Mouse (Mus musculus): ENCODE results near the gene Ccdc149.

The Ccdc149 gene

GRCm38 (mm10) chr5:52370901-52371300 is 100.4 kb downstream of the Ccdc149 start:
- DNase-seq (ENCODE audit: low spot score in 2 of 2) = no peak

- DNase-seq (ENCODE audit: low spot score in 2 of 2) = no peak
These were observed 103.2 kb downstream of the Ccdc149 start for GRCm38 (mm10) chr5:52367866-52368840.

- DNase-seq (ENCODE audit: low spot score in 2 of 2) = no peak
These were observed 104.7 kb downstream of the Ccdc149 start for GRCm38 (mm10) chr5:52366661-52367060.

GRCm38 (mm10) chr5:52365930-52366329 is 105.4 kb downstream of the Ccdc149 start:
- no peak for DNase-seq (ENCODE audit: low spot score in 2 of 2)

GRCm38 (mm10) chr5:52364521-52364920 is 106.8 kb downstream of the Ccdc149 start:
- DNase-seq (ENCODE audit: low spot score in 2 of 2) = no peak

GRCm38 (mm10) chr5:52363468-52364150 is 107.7 kb downstream of the Ccdc149 start, which contains the start of gene Sod3:
TSS of gene Sod3 (plus strand) at chr5:52363791.
- DNase-seq (ENCODE audit: low spot score in 2 of 2) = no peak

GRCm38 (mm10) chr5:52362776-52363467 is 108.4 kb downstream of the Ccdc149 start:
- DNase-seq (ENCODE audit: low spot score in 2 of 2) = no peak

- DNase-seq (ENCODE audit: low spot score in 2 of 2) = no peak
These were observed 110.9 kb downstream of the Ccdc149 start for GRCm38 (mm10) chr5:52360286-52361049.

- no peak for DNase-seq (ENCODE audit: low spot score in 2 of 2)
These were observed 113.2 kb downstream of the Ccdc149 start for GRCm38 (mm10) chr5:52358120-52358519.

GRCm38 (mm10) chr5:52357175-52357754 is 114.1 kb downstream of the Ccdc149 start:
- DNase-seq (ENCODE audit: low spot score in 2 of 2) = no peak

GRCm38 (mm10) chr5:52355612-52356011 is 115.7 kb downstream of the Ccdc149 start:
- no peak for DNase-seq (ENCODE audit: low spot score in 2 of 2)

GRCm38 (mm10) chr5:52354441-52354840 is 116.9 kb downstream of the Ccdc149 start:
- no peak for DNase-seq (ENCODE audit: low spot score in 2 of 2)

- DNase-seq (ENCODE audit: low spot score in 2 of 2) = no peak
These were observed 118.6 kb downstream of the Ccdc149 start for GRCm38 (mm10) chr5:52352730-52353129.

- DNase-seq (ENCODE audit: low spot score in 2 of 2) = no peak
These were observed 119.8 kb downstream of the Ccdc149 start for GRCm38 (mm10) chr5:52351561-52351960.

GRCm38 (mm10) chr5:52350451-52350850 is 120.9 kb downstream of the Ccdc149 start:
- DNase-seq (ENCODE audit: low spot score in 2 of 2) = no peak

- no peak for DNase-seq (ENCODE audit: low spot score in 2 of 2)
These were observed 124.4 kb downstream of the Ccdc149 start for GRCm38 (mm10) chr5:52346890-52347289.

GRCm38 (mm10) chr5:52339134-52339533 is 132.2 kb downstream of the Ccdc149 start:
- DNase-seq (ENCODE audit: low spot score in 2 of 2) = no peak

- DNase-seq (ENCODE audit: low spot score in 2 of 2) = no peak
These were observed 135.7 kb downstream of the Ccdc149 start for GRCm38 (mm10) chr5:52335590-52335989.

- DNase-seq (ENCODE audit: low spot score in 2 of 2) = no peak
These were observed 139.2 kb downstream of the Ccdc149 start for GRCm38 (mm10) chr5:52332120-52332519.
